Mouse (Mus musculus) common myeloid progenitor, adult 5-6 weeks (primary cell): ENCODE data around the gene Gm49368. TPM values are rescaled to one million over a fixed set of nuclear protein-coding genes. Genes with fewer than 3 reads are reported as not detected.

Experiments used
- ATAC-seq: replicated peaks from 2 replicates; pipeline ENCODE4 v1.8.0; 2016; ENCODE audit warnings: low read depth, mild to moderate bottlenecking, moderate TSS enrichment, inconsistent platforms; ENCODE audit not compliant: poor library complexity, severe bottlenecking
- total RNA-seq: library from RNA; stranded (forward); fragments of 200-1000, 187-1606 nt; gene quantifications from 2 replicates; pipeline ENCODE4 v1.2.3, GENCODE M21; 2017

Gene Gm49368
- total RNA-seq, 1 experiment from 2014 or later, result not detected

- ATAC-seq, result no peak
Observed at GRCm38 (mm10) chr7:128116396-128116795, 53.9 kb downstream of the Gm49368 start.

GRCm38 (mm10) chr7:128119726-128120490, 57.4 kb downstream of the Gm49368 start:
- no peak for ATAC-seq

GRCm38 (mm10) chr7:128128741-128129720, 66.5 kb downstream of the Gm49368 start, which contains the start of gene Itgax:
Gene Itgax (plus strand): TSS chr7:128129547.
- peak; percentile 51 for ATAC-seq

GRCm38 (mm10) chr7:128132148-128132547, 69.7 kb downstream of the Gm49368 start:
- ATAC-seq, result peak; percentile 44; the same call in 1 of the 2 replicates

- ATAC-seq, result peak; percentile 70
Observed at GRCm38 (mm10) chr7:128133596-128133995, 71.1 kb downstream of the Gm49368 start.

GRCm38 (mm10) chr7:128136927-128137326, 74.4 kb downstream of the Gm49368 start:
- no peak for ATAC-seq

GRCm38 (mm10) chr7:128139611-128140010, 77.1 kb downstream of the Gm49368 start:
- ATAC-seq, result no peak

- no peak for ATAC-seq
Observed at GRCm38 (mm10) chr7:128150970-128151369, 88.5 kb downstream of the Gm49368 start.

GRCm38 (mm10) chr7:128154076-128154475, 91.6 kb downstream of the Gm49368 start, which contains the start of gene Itgad:
Gene Itgad (plus strand): TSS chr7:128154376.
- no peak for ATAC-seq

GRCm38 (mm10) chr7:128154924-128155323, 92.4 kb downstream of the Gm49368 start:
- ATAC-seq, result no peak

- ATAC-seq, result peak; percentile 96
Observed at GRCm38 (mm10) chr7:128158688-128159354, 96.3 kb downstream of the Gm49368 start.

GRCm38 (mm10) chr7:128164001-128164400, 101.5 kb downstream of the Gm49368 start:
- no peak for ATAC-seq

- no peak for ATAC-seq
Observed at GRCm38 (mm10) chr7:128166391-128166790, 103.9 kb downstream of the Gm49368 start.

- ATAC-seq, result no peak
Observed at GRCm38 (mm10) chr7:128169996-128170395, 107.5 kb downstream of the Gm49368 start.

Other genes starting within 250 kb of the Gm49368 start
- 47.6 and 56.9 TPM in 2 replicates for gene Stx4a, start 238.4 kb upstream of the Gm49368 start, total RNA-seq
- gene Stx1b, start 238.1 kb upstream of the Gm49368 start, total RNA-seq, result 0.64 TPM in 1 of 2 replicates, not detected in the other
- gene Zfp646, start 186.5 kb upstream of the Gm49368 start, total RNA-seq, result 47.1 and 50.4 TPM in 2 replicates
- 3.2 and 10.5 TPM in 2 replicates for gene Zfp668, start 185.9 kb upstream of the Gm49368 start, total RNA-seq
- 0.27 TPM in 1 of 2 replicates, not detected in the other for gene Prss53, start 171.7 kb upstream of the Gm49368 start, total RNA-seq
- not detected in 2 replicates for gene Gm21974, start 167.2 kb upstream of the Gm49368 start, total RNA-seq
- 27.6 and 34.0 TPM in 2 replicates for gene Vkorc1, start 167.1 kb upstream of the Gm49368 start, total RNA-seq
- 40.9 and 47.1 TPM in 2 replicates for gene Bckdk, start 158.6 kb upstream of the Gm49368 start, total RNA-seq
- 30.0 and 36.0 TPM in 2 replicates for gene Kat8, start 150.2 kb upstream of the Gm49368 start, total RNA-seq
- not detected in 2 replicates for gene Prss8, start 132.6 kb upstream of the Gm49368 start, total RNA-seq
- gene Prss36, start 116.0 kb upstream of the Gm49368 start, total RNA-seq, result 2.4 and 4.3 TPM in 2 replicates
- gene Fus, start 95.2 kb upstream of the Gm49368 start, total RNA-seq, result 79.4 and 108 TPM in 2 replicates
- gene Pycard, start 68.8 kb upstream of the Gm49368 start, total RNA-seq, result 19.8 and 27.3 TPM in 2 replicates
- gene Trim72, start 58.7 kb upstream of the Gm49368 start, total RNA-seq, result not detected in 2 replicates
- 10.8 and 12.8 TPM in 2 replicates for gene Itgam, start within 50 bp of the Gm49368 start, total RNA-seq
- 3.0 and 4.1 TPM in 2 replicates for gene Itgax, start 66.9 kb downstream of the Gm49368 start, total RNA-seq
- 0.34 TPM in 1 of 2 replicates, not detected in the other for gene Itgad, start 91.7 kb downstream of the Gm49368 start, total RNA-seq
- 1.1 and 3.2 TPM in 2 replicates for gene Cox6a2, start 143.7 kb downstream of the Gm49368 start, total RNA-seq
- gene Armc5, start 174.7 kb downstream of the Gm49368 start, total RNA-seq, result 9.0 and 13.3 TPM in 2 replicates
- gene 9130023H24Rik, start 175.3 kb downstream of the Gm49368 start, total RNA-seq, result 5.8 and 6.8 TPM in 2 replicates
- gene Tgfb1i1, start 184.1 kb downstream of the Gm49368 start, total RNA-seq, result 0.32 and 0.63 TPM in 2 replicates
- gene Slc5a2, start 203.0 kb downstream of the Gm49368 start, total RNA-seq, result 0.14 TPM in 1 of 2 replicates, not detected in the other
- gene BC017158, start 235.5 kb downstream of the Gm49368 start, total RNA-seq, result 20.4 and 30.5 TPM in 2 replicates